Mouse (Mus musculus) liver, embryonic 15.5 days (tissue): ENCODE data around the gene Zfp59. TPM values are rescaled to one million over a fixed set of nuclear protein-coding genes. Genes with fewer than 3 reads are reported as not detected.

Experiments
- ATAC-seq: fragments of 200-750 bp; cut with Nextera tagmentation; 2 replicates; pipeline ENCODE4 v1.8.0; 2017; ENCODE audit warnings: moderate number of reproducible peaks, mild to moderate bottlenecking, moderate library complexity; ENCODE audit not compliant: insufficient read depth
- H3K27ac ChIP-seq: fragments of 300-500 bp; sonication (generic); replicated peaks from 2 replicates; pipeline ENCODE4 v1.5.1; 2015; ENCODE audit warnings: mild to moderate bottlenecking, inconsistent platforms
- H3K27me3 ChIP-seq: fragments of 300-500 bp; sonication (generic); 2 replicates; pipeline ENCODE4 v1.6.1; 2015; ENCODE audit warnings: mild to moderate bottlenecking, inconsistent platforms
- H3K36me3 ChIP-seq: fragments of 300-500 bp; sonication (generic); replicated peaks from 2 replicates; pipeline ENCODE4 v1.6.1; 2015; ENCODE audit warnings: moderate library complexity, mild to moderate bottlenecking, inconsistent platforms
- H3K4me1 ChIP-seq: fragments of 300-500 bp; sonication (generic); replicated peaks from 2 replicates; pipeline ENCODE4 v1.6.1; 2015; ENCODE audit warnings: inconsistent platforms
- H3K4me2 ChIP-seq: fragments of 300-500 bp; sonication (generic); 2 replicates; pipeline ENCODE4 v1.6.1; 2015; ENCODE audit warnings: moderate library complexity, mild to moderate bottlenecking, inconsistent platforms
- H3K4me3 ChIP-seq: fragments of 300-500 bp; sonication (generic); replicated peaks from 2 replicates; pipeline ENCODE4 v1.5.1; 2015; ENCODE audit warnings: mild to moderate bottlenecking, inconsistent platforms
- H3K9ac ChIP-seq: fragments of 300-500 bp; sonication (generic); 2 replicates; pipeline ENCODE4 v1.6.1; 2015; ENCODE audit warnings: moderate library complexity, mild to moderate bottlenecking, inconsistent platforms
- H3K9me3 ChIP-seq: fragments of 300-500 bp; sonication (generic); replicated peaks from 2 replicates; pipeline ENCODE4 v1.6.1; 2016; ENCODE audit warnings: inconsistent platforms
- WGBS: fragments of 180-500 bp; shearing (Covaris S2); methylation state at CpG from one replicate; pipeline ENCODE4 v1.1.7; 2015; ENCODE audit warnings: mixed read lengths; ENCODE audit not compliant: insufficient replicate concordance; 5-methylcytosine and 5-hydroxymethylcytosine counted together
- polyA plus RNA-seq: library from polyadenylated mRNA; unstranded; fragments of >200 nt; fragmentation: Nextera tagmentation; extraction: Ambion mirVana; gene quantifications from 2 replicates; pipeline ENCODE4 v1.2.1, GENCODE M21; 2015

Gene Zfp59
- polyA plus RNA-seq, 1 experiment from 2014 or later = 1.5 TPM

DNA sequence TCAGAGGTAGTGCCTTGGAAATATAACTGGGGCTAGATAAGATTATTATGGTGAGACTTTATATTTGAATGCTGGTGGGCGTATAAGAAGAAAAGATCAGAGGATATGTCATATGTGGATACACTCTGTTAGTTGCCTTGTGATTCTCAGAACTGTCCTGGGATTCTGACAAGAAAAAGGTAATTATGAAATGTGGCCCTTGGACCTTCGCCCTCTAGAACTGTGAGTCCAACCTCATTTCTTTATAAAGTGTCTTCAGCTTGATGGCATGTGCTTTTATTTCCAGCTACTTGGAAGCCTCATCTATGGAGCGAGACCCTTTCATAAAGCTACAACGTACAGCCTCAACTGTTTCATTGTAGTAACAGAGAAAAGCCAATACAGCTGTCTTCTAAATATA is 62.2 kb downstream of the Zfp59 start:
- no peak for ATAC-seq

DNA sequence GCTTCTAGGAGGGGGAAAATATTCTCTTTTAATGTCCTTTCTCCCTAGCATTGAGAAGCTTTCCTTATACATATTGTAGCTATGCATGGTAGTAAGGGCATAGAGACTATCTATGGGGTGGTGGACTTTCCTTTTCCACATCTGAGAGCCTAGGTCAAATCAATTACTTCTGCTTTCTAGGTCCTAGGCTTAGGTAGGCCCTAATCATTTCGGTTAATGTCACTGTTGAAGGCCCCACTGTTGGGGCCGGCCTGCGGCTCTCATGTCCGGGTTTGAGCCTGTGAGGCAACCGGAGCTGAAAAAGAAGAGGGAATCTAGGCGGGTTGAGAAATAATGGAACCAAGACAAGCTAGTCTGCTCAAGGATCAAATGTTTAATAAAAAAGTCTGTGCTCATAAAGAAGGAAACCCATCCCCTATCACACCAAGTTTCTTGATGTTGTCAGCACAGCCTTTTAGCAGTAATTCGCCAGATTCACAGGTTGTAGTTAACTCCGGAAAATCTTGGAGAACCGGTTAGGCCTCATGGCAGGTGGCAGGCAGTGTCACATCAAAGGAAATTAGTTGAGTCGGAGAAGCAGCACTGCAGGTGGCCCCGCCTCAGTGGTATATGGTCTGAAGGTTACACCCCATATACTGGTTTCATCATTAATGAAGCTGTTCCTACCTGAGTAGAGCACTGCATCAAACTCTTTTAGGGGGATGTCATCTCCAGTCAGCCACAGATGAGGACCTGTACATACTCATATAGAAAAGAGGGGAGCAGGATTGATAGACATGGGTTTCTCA is 66.8 kb downstream of the Zfp59 start:
- no peaks in the 10 kb centered on the region for H3K36me3 ChIP-seq
- no peak for ATAC-seq
- H3K4me2 ChIP-seq = no peak overlapping the region
- H3K27me3 ChIP-seq = no peaks in the 10 kb centered on the region
- H3K4me1 ChIP-seq = no peaks in the 10 kb centered on the region
- H3K4me3 ChIP-seq = no peak overlapping the region
- no peaks in the 10 kb centered on the region for H3K9me3 ChIP-seq
- no peak overlapping the region for H3K9ac ChIP-seq
- 64% methylated on average over 11 of the region's 11 CpGs for WGBS
- H3K27ac ChIP-seq = no peak overlapping the region

More for the DNA sequence above, 62.2 kb downstream of the Zfp59 start:
- Histone ChIP-seq H3K36me3 (no peaks in the 10 kb centered on the region), H3K27me3 (no peaks in the 10 kb centered on the region), H3K4me2 (no peak overlapping the region), H3K4me1 (no peaks in the 10 kb centered on the region), H3K9me3 (no peaks in the 10 kb centered on the region), H3K4me3 (no peak overlapping the region), H3K27ac (no peak overlapping the region), H3K9ac (no peak overlapping the region)
- 62% methylated on average over 4 of the region's 4 CpGs for WGBS

Other genes starting within 250 kb of the Zfp59 start
- 26.4 and 28.3 TPM in 2 replicates for gene Akt2, start 247.1 kb upstream of the Zfp59 start, polyA plus RNA-seq
- gene Ttc9b, start 184.7 kb upstream of the Zfp59 start, polyA plus RNA-seq = 0.05 TPM in 1 of 2 replicates, not detected in the other
- gene Map3k10, start 164.0 kb upstream of the Zfp59 start, polyA plus RNA-seq = 1.5 TPM in 2 replicates
- gene Zfp607b, start 149.3 kb upstream of the Zfp59 start, polyA plus RNA-seq = 0.38 and 0.91 TPM in 2 replicates
- gene Zfp60, start 107.2 kb upstream of the Zfp59 start, polyA plus RNA-seq = 4.8 and 5.0 TPM in 2 replicates
- 0.55 and 0.63 TPM in 2 replicates for gene Zfp626, start 31.4 kb upstream of the Zfp59 start, polyA plus RNA-seq
- 0.99 and 1.0 TPM in 2 replicates for gene Zfp607a, start 18.9 kb downstream of the Zfp59 start, polyA plus RNA-seq
- gene Zfp974, start 90.9 kb downstream of the Zfp59 start, polyA plus RNA-seq = 1.1 TPM in 2 replicates
- 4.4 and 5.3 TPM in 2 replicates for gene Zfp780b, start 140.6 kb downstream of the Zfp59 start, polyA plus RNA-seq
- 1.4 and 1.6 TPM in 2 replicates for gene Zfp850, start 175.5 kb downstream of the Zfp59 start, polyA plus RNA-seq
- gene Psmc4, start 211.5 kb downstream of the Zfp59 start, polyA plus RNA-seq = 127 and 132 TPM in 2 replicates
- gene Fcgbp, start 232.6 kb downstream of the Zfp59 start, polyA plus RNA-seq = 0.10 and 0.17 TPM in 2 replicates